Mouse (Mus musculus): ENCODE results near the gene Ppp1r15b. TPM values are rescaled to one million over a fixed set of nuclear protein-coding genes. Genes with fewer than 3 reads are reported as not detected.

Ppp1r15b gene
- total RNA-seq, 2 experiments from 2014 or later = 41.6 to 44.4 TPM

GRCm38 (mm10) chr1:133124137-133124536 lies 6.8 kb upstream of the Ppp1r15b start:
- DNase-seq = no peak

DNA sequence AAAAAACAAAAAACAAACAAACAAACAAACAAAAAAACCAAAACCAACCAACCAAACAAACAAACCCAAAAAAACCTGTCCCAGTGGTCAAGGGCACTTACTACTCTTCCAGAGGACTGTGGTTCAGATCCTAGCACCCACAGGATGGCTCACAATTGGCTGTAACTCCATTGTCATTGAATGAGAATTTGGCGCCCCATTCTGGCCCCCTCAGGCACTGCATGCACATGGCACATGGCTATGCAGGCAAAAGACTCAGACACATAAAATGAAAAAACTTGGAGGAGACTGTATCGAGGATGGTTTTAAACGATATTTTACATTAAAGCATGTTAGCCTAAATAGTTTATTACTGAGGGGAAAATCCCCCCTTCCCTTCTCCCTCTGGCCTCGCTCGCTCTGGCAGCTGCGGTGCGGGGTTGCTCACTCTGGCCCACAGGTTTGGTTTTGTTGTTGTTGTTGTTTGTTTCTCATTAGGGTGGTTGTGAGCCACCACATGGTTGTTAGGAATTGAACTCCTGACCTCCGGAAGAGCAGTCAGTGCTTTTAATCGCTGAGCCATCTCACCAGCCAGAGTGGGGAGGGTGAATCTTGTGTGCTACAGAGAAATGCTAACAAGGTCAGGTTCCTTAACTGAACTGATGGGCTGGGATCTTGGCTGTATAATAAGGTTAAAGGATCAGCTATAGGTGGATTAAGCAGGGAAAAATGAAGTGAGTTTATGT lies 5.1 kb upstream of the Ppp1r15b start:
- no peak for DNase-seq

- DNase-seq = no peak
Measured at GRCm38 (mm10) chr1:133126365-133126740, 4.6 kb upstream of the Ppp1r15b start.

DNA sequence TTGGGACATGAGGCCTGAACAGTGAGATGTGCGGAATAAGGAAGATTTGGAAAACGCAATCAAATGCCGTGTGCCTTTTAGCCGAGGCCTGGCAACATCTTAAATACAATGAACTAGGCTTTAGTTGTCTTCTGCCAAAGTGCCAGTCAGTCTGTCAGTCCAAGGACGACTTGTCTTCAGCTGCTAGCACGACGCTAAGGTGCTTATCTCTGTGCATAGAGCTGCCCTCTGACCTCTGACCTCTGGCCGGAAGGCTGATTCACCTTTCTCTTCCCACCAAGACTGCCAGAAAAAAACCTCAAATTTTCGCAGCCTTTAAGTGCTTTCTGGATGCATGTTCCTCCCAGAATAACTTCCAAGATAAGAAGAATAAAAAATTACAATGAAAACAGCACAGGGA lies 3.6 kb upstream of the Ppp1r15b start:
- DNase-seq = no peak

- no peak for DNase-seq
Measured at GRCm38 (mm10) chr1:133129471-133130221, 1.3 kb upstream of the Ppp1r15b start.

GRCm38 (mm10) chr1:133131561-133131905 lies 590 bp downstream of the Ppp1r15b start:
- no peak for DNase-seq

DNA sequence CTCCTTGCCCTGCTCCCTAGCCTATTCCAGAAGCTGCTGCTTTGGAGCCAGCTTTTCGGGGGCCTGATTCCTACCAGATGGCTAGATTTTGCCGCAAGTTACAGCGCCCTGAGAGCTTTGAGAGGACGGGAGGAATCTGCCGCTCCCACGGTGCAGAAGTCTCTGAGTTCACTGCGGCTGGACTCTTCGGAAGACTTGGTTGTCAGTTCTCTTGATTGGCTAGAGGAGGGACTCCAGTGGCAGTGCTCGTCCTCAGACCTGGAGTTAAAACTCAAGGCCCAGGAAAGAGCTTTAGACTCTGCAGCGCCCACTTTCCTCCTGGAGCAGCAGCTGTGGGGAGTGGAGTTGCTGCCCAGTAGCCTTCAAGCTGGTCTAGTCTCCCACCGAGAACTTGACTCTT lies 993 bp downstream of the Ppp1r15b start:
- no peak for DNase-seq

GRCm38 (mm10) chr1:133132388-133133326 lies 1.7 kb downstream of the Ppp1r15b start:
- peak; percentile 15 for DNase-seq

- DNase-seq = no peak
Measured at GRCm38 (mm10) chr1:133133425-133133824, 2.5 kb downstream of the Ppp1r15b start.

DNA sequence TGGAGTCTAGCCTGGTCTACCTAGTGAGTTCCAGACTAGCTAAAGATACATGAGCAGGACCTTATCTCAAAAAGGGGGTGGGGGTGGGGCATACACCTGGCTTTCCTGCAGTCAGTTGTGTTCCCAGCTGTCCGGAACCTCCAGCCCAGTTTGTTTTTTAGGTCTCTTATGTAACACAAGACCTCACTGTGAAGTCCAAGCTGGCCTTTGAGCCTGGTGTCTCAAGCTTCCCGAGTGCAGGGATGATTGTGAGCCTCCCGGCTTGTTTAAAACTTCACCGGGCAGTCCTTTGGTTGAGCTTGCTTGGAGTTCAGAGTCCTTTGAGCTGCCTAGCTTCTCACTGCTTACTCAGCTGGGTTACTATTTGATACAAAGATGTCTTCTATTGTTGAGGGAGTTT lies 3.1 kb downstream of the Ppp1r15b start:
- no peak for DNase-seq

DNA sequence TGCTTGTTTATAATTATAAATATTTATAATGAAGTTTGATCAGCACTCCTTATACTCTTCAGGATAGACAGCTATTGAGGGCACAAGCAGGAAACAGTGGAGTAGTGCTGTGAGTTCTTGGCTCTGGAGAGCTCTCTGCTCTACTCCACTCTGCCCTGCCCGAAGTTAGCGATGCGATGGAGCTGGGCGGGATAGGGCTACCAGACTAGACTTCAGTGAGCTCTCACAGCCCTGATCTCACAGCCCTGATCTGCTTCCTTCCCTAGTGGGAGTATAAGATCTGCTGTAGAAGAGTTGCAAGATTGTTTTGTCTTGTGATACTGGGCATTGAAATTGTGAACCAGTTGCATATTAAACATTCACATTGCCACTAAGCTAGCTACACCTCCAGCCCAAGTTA lies 3.9 kb downstream of the Ppp1r15b start:
- DNase-seq = peak; percentile 30

GRCm38 (mm10) chr1:133135808-133136207 lies 4.9 kb downstream of the Ppp1r15b start:
- DNase-seq = no peak

- DNase-seq = no peak
Measured at GRCm38 (mm10) chr1:133138401-133138800, 7.5 kb downstream of the Ppp1r15b start.

- peak; percentile 62 for DNase-seq
Measured at GRCm38 (mm10) chr1:133146014-133147009, 15.4 kb downstream of the Ppp1r15b start.

DNA sequence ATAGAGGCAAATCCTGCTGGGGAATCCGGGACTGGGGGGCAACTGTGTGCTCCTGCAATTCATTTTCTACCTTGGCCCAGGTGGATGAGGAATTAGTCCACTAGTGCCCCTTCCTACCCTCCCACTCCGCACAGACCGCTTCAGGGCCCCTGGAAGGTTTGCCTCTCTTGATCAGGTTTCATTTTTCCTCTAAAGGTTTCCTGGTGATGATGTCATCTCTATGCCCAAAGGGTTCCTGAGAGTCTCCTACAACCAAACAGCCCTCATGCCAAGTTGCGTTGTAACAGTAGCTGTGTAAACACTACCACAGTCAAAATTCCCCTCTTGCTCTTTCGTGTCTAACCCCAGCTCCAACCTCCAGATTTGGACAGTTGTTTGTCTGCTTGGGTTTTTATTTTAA lies 16.4 kb downstream of the Ppp1r15b start:
- DNase-seq = no peak

- DNase-seq = no peak
Measured at GRCm38 (mm10) chr1:133148122-133148521, 17.2 kb downstream of the Ppp1r15b start.

DNA sequence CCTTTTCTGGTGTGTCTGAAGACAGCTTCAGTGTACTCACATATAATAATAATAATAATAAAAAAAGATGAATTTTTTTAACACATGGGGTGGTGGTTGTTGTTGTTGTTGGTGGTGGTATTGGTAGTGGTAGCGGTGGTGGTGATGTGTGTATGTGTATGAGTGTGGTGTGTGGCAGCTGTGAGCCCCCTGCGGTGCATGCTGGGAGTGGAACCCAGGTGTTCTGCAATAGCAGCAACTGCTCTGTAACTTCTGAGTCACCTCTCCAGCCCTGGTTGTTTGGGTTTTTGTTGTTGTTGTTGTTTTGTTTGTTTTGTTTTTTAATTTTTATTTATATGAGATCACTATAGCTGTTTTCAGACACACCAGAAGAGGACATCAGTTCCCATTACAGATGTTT lies 19.6 kb downstream of the Ppp1r15b start:
- no peak for DNase-seq

GRCm38 (mm10) chr1:133152213-133152612 lies 21.3 kb downstream of the Ppp1r15b start:
- no peak for DNase-seq

DNA sequence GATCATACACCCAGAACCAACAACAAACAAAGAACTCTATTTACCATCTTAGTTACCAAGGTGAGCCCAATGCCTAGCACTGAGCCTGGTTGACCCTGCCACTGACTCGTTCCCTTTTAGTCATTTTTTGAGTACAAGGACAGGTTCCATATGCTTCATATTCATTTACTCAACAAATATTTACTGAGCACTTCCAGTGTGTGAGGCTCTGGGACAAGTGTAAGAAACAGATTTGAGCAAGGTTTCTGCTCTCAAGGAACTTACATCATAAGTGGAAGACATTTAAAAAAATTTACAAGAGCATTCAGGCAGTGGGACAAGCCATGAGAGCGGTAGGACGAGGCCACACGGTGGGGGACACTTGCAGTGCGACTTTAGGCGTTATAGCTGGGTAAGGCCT lies 24.3 kb downstream of the Ppp1r15b start:
- no peak for DNase-seq

DNA sequence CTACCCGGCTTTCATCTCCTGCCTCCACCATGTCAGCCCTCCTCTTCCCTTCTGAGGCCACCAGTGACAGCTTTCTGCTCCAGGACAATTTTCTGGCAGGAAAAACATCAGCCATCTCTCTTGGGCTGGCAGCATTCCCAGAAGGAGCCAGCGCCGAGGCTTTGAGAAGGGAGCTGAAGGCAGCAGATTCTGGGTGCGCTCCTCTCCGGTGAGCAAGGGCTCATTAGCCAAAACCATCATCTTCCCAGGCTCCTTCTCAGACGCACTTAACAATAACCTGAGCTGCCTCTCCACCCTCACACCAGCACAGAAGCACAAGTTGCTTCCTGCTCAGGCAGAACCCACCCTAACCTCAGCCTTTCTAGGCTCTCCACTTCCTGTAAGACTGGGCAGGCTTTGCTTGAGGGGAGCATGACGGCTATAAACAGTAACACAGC lies 28.2 kb downstream of the Ppp1r15b start:
- DNase-seq = peak; percentile 53

- DNase-seq = no peak
Measured at GRCm38 (mm10) chr1:133161559-133161958, 30.6 kb downstream of the Ppp1r15b start.

GRCm38 (mm10) chr1:133162046-133162445 lies 31.1 kb downstream of the Ppp1r15b start:
- DNase-seq = no peak
